Mouse (Mus musculus) C2C12 (cell line): Measurements from ENCODE around the gene Ppard.

ENCODE experiments used
- CEBPB ChIP-seq: IDR thresholded peaks from one replicate; pipeline ENCODE4 v1.6.1; 2011; ENCODE audit warnings: low read depth, mild to moderate bottlenecking, control low read depth, moderate library complexity
- CTCF ChIP-seq: IDR thresholded peaks from one replicate; pipeline ENCODE4 v1.5.1; 2011; ENCODE audit not compliant: control insufficient read depth, insufficient read depth, insufficient read length
- FOSL1 ChIP-seq: IDR thresholded peaks from one replicate; pipeline ENCODE4 v1.8.0; 2011; ENCODE audit warnings: mild to moderate bottlenecking, low read length; ENCODE audit not compliant: poor library complexity, insufficient read depth, severe bottlenecking
- MAX ChIP-seq: IDR thresholded peaks from one replicate; pipeline ENCODE4 v1.6.1; 2011; ENCODE audit warnings: mild to moderate bottlenecking, control low read depth
- MYOD1 ChIP-seq: IDR thresholded peaks from one replicate; pipeline ENCODE4 v1.6.1; 2011; ENCODE audit warnings: low read depth; ENCODE audit not compliant: control insufficient read depth, insufficient read length
- MYOG ChIP-seq: IDR thresholded peaks from one replicate; pipeline ENCODE4 v1.6.1; 2011; ENCODE audit not compliant: control insufficient read depth, insufficient read length; ENCODE audit errors: extremely low read depth
- USF1 ChIP-seq: IDR thresholded peaks from one replicate; pipeline ENCODE4 v1.6.1; 2011; ENCODE audit warnings: low read depth, mild to moderate bottlenecking, control low read depth, moderate library complexity

- TF ChIP-seq CTCF (no peak), MAX (no peak), MYOD1 (no peak), USF1 (no peak), MYOG (no peak), FOSL1 (no peak), CEBPB (no peak)
These were observed 47.4 kb upstream of the Ppard start for GRCm38 (mm10) chr17:28184971-28185638.
